Mouse (Mus musculus): ENCODE data around the gene Serpinb13.
A peak's percentile ranks its signal among the peaks of the same experiment; 100 is the strongest.
"Not testable (repeated sequence)": the region's sequence is repeated elsewhere in the genome, so short reads cannot be mapped to it uniquely, and the experiment has no call there.

The Serpinb13 gene

DNA sequence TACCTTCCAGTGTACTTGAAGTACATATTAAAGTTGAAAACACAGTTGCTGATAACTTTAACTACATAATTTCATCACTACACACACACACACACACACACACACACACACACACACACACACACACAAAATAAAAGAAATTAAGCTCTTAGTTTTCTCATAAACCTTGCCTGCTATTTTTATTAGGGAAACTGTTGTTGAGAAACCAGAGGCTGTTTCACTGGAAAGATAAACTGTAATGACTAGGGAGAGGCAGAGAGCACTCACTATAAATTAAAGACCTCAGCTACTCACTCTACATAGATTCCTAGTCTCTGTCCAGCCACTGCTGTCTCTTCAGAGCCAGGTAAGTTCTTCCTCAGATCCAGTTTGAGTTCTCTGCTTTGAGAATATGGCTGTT lies at the start of gene Serpinb13:
Gene Serpinb13 (plus strand): TSS at position 301 of the 400 bp plus-strand sequence.
- DNase-seq = no peak

- DNase-seq = no peak
Measured at GRCm38 (mm10) chr1:106931954-106932353, 48.8 kb upstream of the Serpinb13 start.

- no peak for DNase-seq
Measured at GRCm38 (mm10) chr1:106933658-106934057, 47.1 kb upstream of the Serpinb13 start.

DNA sequence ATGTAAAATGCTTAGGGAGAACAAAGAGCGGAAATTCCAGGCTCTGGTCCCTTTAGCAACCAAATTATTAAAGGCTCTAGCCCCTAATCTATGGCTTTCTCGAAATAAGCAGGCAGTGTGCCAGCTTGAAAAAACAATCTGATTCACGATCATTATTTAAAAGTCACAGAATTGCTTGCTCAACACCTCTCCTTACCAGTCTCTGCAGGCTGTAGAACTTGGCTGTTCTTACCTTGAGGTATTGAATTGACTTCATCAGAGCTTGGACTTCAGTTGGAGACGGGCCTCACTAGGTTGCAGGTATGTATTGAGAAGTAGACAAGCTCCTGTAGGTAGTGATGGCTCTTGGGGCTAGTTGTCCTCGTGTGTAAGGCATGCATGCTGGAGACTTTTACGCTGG lies 46.5 kb upstream of the Serpinb13 start, which contains the start of gene Serpinb12:
Gene Serpinb12 (plus strand): TSS at position 185 of the 400 bp plus-strand sequence.
- DNase-seq = no peak

GRCm38 (mm10) chr1:106947217-106947616 lies 33.6 kb upstream of the Serpinb13 start:
- DNase-seq = no peak

DNA sequence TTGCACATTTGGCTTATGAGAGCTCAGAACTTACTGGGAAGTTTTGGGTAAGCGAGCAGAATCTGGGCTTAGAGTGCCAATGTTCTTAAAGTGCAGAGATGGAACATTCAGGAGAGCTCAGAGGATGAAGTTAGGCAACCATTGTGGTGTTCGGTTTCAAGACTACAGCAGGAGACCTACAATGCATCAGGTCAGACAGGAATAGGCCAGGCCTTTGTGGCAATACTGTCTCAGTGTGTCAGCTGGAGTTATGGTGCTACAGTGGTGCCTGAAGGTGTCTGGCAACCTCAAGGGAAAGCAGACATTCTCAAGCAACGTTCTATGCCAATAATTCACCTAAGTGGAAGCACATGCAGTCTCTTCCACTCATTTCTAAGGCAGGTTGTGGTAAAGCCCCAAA lies 20.8 kb upstream of the Serpinb13 start:
- no peak for DNase-seq

DNA sequence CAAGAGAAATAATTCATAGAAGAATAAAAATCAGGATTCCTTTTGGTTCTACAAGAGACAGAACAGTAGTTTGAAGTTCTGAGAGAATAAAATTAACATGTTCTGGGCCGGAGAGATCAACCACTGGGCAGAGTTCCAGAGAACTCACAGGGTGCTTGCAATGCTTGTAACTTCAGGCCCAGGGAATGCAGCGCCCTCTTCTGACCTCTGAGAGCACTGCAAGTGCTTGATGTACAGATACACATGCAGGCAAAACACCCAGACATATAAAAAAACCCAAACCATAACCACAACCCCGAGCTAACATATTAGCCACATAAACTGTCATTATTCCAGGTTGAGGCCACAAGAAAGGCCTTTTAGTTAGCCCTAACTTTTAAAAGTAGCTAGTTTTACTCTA lies 19.8 kb upstream of the Serpinb13 start:
- no peak for DNase-seq

GRCm38 (mm10) chr1:106983092-106983491 lies 2.3 kb downstream of the Serpinb13 start:
- no peak for DNase-seq

- no peak for DNase-seq
Measured at GRCm38 (mm10) chr1:106983865-106984264, 3.1 kb downstream of the Serpinb13 start.

GRCm38 (mm10) chr1:107000424-107000823 lies 19.6 kb downstream of the Serpinb13 start:
- no peak for DNase-seq

- DNase-seq = no peak
Measured at GRCm38 (mm10) chr1:107001754-107002153, 21.0 kb downstream of the Serpinb13 start.

DNA sequence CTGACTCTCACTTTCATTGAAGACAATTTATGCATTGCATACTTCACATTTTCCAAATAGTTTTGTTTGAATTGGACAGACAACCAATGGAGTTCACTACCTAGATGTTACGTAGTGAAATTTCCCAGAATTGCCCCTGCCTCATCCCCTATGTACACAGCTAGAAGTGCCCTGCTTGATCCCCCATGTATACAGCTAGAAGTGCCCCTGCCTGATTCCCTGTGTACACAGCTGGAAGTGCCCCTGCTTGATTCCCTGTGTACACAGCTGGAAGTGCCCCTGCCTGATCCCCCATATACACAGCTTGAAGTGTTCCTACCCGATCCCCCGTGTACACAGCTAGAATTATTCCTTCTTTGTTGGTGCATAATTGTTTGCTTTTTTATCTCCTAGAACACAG lies 25.5 kb downstream of the Serpinb13 start:
- DNase-seq = no peak

GRCm38 (mm10) chr1:107014530-107014929 lies 33.7 kb downstream of the Serpinb13 start:
- peak; percentile 2 to 7 for DNase-seq

GRCm38 (mm10) chr1:107015210-107015609 lies 34.4 kb downstream of the Serpinb13 start:
- no peak for DNase-seq

- DNase-seq = no peak
Measured at GRCm38 (mm10) chr1:107025886-107026285, 45.1 kb downstream of the Serpinb13 start.

DNA sequence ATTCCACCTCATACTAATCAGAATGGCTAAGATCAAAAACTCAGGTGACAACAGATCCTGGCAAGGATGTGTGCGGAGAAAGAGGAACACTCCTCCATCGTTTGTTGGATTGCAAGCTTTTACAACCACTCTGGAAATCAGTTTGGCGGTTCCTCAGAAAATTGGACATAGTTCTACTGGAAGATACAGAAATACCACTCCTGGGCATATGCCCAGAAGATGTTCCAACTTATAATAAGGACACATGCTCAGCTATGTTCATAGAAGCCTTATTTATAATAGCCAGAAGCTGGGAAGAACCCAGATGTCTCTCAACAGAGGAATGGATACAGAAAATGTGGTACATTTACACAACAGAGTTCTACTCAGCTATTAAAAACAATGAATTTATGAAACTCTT lies 53.5 kb downstream of the Serpinb13 start:
- DNase-seq = not testable (repeated sequence)

Measured in cerebellum, adult 18-20 months (tissue).